Mouse (Mus musculus): ENCODE measurements around the gene Acot1. TPM values are rescaled to one million over a fixed set of nuclear protein-coding genes. Genes with fewer than 3 reads are reported as not detected.

Gene Acot1
- total and polyA plus RNA-seq, 3 experiments: 1.5 to 12.7 TPM; not detected in 1

DNA sequence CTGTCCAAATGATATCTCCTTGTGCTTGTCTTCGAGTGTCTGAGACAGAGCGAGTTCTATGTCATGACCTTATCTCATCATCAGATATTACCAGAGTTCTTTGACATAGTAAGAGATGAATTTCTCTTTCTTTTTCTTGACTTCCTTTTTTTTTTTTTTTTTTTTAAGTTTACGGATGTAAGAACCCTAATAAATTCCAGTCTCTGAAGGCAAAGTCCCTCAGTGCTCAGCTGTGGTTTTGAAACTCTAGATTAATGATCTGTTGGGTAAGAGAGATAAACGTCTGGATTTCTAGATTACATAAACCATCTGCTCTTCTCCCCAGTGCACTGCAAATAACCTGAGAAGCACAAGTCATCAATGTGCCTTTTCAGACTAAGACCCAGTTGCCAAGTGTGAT is 24.8 kb downstream of the Acot1 start:
- Histone ChIP-seq H3K27me3 (ENCODE audit: control insufficient read depth in 1 of 2, insufficient read depth in 2 of 2, low read length in 2 of 2) (no peaks in the 10 kb centered on the region), H3K4me3 (ENCODE audit: control insufficient read depth in 1 of 2, insufficient read depth in 1 of 2, low read depth in 2 of 2, low read length in 2 of 2) (no peak overlapping the region), H3K9me3 (replicated peaks; ENCODE audit: insufficient read depth, low read length) (no peaks in the 10 kb centered on the region), H3K36me3 (ENCODE audit: control insufficient read depth in 1 of 2, insufficient read depth in 2 of 2, low read length in 2 of 2) (peaks cover 0 to 21% of the 10 kb centered on the region in 2 experiments; a peak in 2 of 4 replicates), H3K4me1 (ENCODE audit: control insufficient read depth in 1 of 2, insufficient read depth in 2 of 2, low read length in 2 of 2) (peaks cover 11 to 20% of the 10 kb centered on the region in 2 experiments), H3K79me2 (ENCODE audit: control insufficient read depth, insufficient read depth, low read length, poor library complexity) (no peaks in the 10 kb centered on the region), H3K9ac (ENCODE audit: control insufficient read depth, low read depth, low read length, poor library complexity, severe bottlenecking) (no peak overlapping the region), H3K27ac (ENCODE audit: control insufficient read depth, low read depth, low read length) (peak overlapping the region; percentile 65)
- peak; percentile 61 for DNase-seq (ENCODE audit: low read depth, low spot score)
- peak; percentile 24; the same call in 1 of the 2 replicates for TF ChIP-seq ELF1 (IDR thresholded peaks at IDR 0.05; ENCODE audit: low read depth, low read length)
- peak; percentile 39; the same call in 1 of the 2 replicates for TF ChIP-seq MAX (IDR thresholded peaks at IDR 0.05; ENCODE audit: low read length)
- no peak for TF ChIP-seq SMC3 (IDR thresholded peaks at IDR 0.05; ENCODE audit: low read depth, low read length)
- no peak; the same call in 1 of the 2 replicates for TF ChIP-seq MAZ (IDR thresholded peaks at IDR 0.05; ENCODE audit: low read depth, low read length)
- TF ChIP-seq NELFE (IDR thresholded peaks at IDR 0.05; ENCODE audit: low read depth, low read length): no peak; the same call in 1 of the 2 replicates
- TF ChIP-seq USF1 (IDR thresholded peaks at IDR 0.05; ENCODE audit: low read depth, low read length): no peak
- no peak for TF ChIP-seq JUND (IDR thresholded peaks at IDR 0.05; ENCODE audit: low read depth, low read length)
- TF ChIP-seq MYC (IDR thresholded peaks at IDR 0.05; ENCODE audit: low read depth, low read length): no peak
- no peak for TF ChIP-seq POLR2AphosphoS5 (IDR thresholded peaks at IDR 0.05; ENCODE audit: borderline replicate concordance, low read depth, low read length)
- TF ChIP-seq ZC3H11A (IDR thresholded peaks at IDR 0.05; ENCODE audit: low read depth, low read length): no peak
- TF ChIP-seq HCFC1 (IDR thresholded peaks at IDR 0.05; ENCODE audit: low read depth, low read length): 0 out of 2 replicates have a peak, but pooled peaks have one; percentile 25
- peak; percentile 52 for TF ChIP-seq TAL1 (IDR thresholded peaks at IDR 0.05; ENCODE audit: low read length)
- peak; percentile 46; the same call in 1 of the 2 replicates for TF ChIP-seq BHLHE40 (IDR thresholded peaks at IDR 0.05; ENCODE audit: borderline replicate concordance, low read depth, low read length)
- TF ChIP-seq TBP (IDR thresholded peaks at IDR 0.05; ENCODE audit: low read depth, low read length): no peak
- no peak for TF ChIP-seq USF2 (IDR thresholded peaks at IDR 0.05; ENCODE audit: borderline replicate concordance in 1 of 2, insufficient read depth in 1 of 2, low read depth in 1 of 2, low read length in 2 of 2)
- TF ChIP-seq NRF1 (IDR thresholded peaks at IDR 0.05; ENCODE audit: insufficient read depth, low read depth, low read length, poor library complexity, severe bottlenecking): no peak
- 0 out of 2 replicates have a peak, but pooled peaks have one; percentile 30 for TF ChIP-seq ZKSCAN1 (IDR thresholded peaks at IDR 0.05; ENCODE audit: low read depth, low read length)
- TF ChIP-seq ZNF384 (IDR thresholded peaks at IDR 0.05; ENCODE audit: low read depth, low read length): peak; percentile 97
- no peak for TF ChIP-seq UBTF (IDR thresholded peaks at IDR 0.05; ENCODE audit: borderline replicate concordance, insufficient read depth, low read depth, low read length)
- peak; percentile 74; the same call in 1 of the 2 replicates for TF ChIP-seq SIN3A (IDR thresholded peaks at IDR 0.05; ENCODE audit: low read length)
- no peak for TF ChIP-seq ZMIZ1 (IDR thresholded peaks at IDR 0.05; ENCODE audit: low read depth, low read length)
- TF ChIP-seq MEF2A (IDR thresholded peaks at IDR 0.05; ENCODE audit: extremely low read depth, insufficient replicate concordance, low read depth, low read length, poor library complexity, severe bottlenecking): no peak
- TF ChIP-seq GABPA (IDR thresholded peaks at IDR 0.05; ENCODE audit: low read depth, low read length): no peak
- peak; percentile 35; the same call in 1 of the 2 replicates for TF ChIP-seq MXI1 (IDR thresholded peaks at IDR 0.05; ENCODE audit: low read depth, low read length)
- TF ChIP-seq EP300 (IDR thresholded peaks at IDR 0.05; ENCODE audit: low read depth in 1 of 2, low read length in 2 of 2): peak; percentile 83 to 87
- TF ChIP-seq POLR2AphosphoS2 (IDR thresholded peaks at IDR 0.05; ENCODE audit: low read length): no peak
- no peak for TF ChIP-seq CHD2 (IDR thresholded peaks at IDR 0.05; ENCODE audit: low read length)
- TF ChIP-seq CTCF (IDR thresholded peaks at IDR 0.05 in 2 of 3, conservative IDR thresholded peaks at IDR 0.05 in 1 of 3; ENCODE audit: control insufficient read depth in 1 of 3, insufficient read depth in 1 of 3, low read depth in 2 of 3, low read length in 3 of 3, poor library complexity in 1 of 3, severe bottlenecking in 1 of 3): no peak
- TF ChIP-seq MYB (IDR thresholded peaks at IDR 0.05; ENCODE audit: low read depth, low read length): no peak
- no peak for TF ChIP-seq POLR2A (IDR thresholded peaks at IDR 0.05; ENCODE audit: control insufficient read depth in 1 of 2, insufficient read depth in 1 of 2, low read depth in 1 of 2, low read length in 2 of 2, poor library complexity in 1 of 2)
- TF ChIP-seq KAT2A (conservative IDR thresholded peaks at IDR 0.05; ENCODE audit: low read depth, low read length): no peak
- no peak for TF ChIP-seq MAFK (IDR thresholded peaks at IDR 0.05; ENCODE audit: borderline replicate concordance, low read depth, low read length)
- peak; percentile 80; the same call in 1 of the 2 replicates for TF ChIP-seq RCOR1 (IDR thresholded peaks at IDR 0.05; ENCODE audit: low read depth, low read length)
- TF ChIP-seq RAD21 (IDR thresholded peaks at IDR 0.05; ENCODE audit: low read depth, low read length): no peak
- TF ChIP-seq TCF12 (IDR thresholded peaks at IDR 0.05; ENCODE audit: low read depth, low read length): peak; percentile 90
- TF ChIP-seq GATA1 (IDR thresholded peaks at IDR 0.05; ENCODE audit: low read depth, low read length): peak; percentile 87
- TF ChIP-seq ETS1 (IDR thresholded peaks at IDR 0.05; ENCODE audit: low read depth, low read length): peak; percentile 90

Measured in MEL (cell line).